Mouse (Mus musculus) forebrain, embryonic 14.5 days (tissue): ENCODE results near the gene Rab3b. TPM values are rescaled to one million over a fixed set of nuclear protein-coding genes. Genes with fewer than 3 reads are reported as not detected.

Experiments used
- ATAC-seq: fragments of 200-750 bp; cut with Nextera tagmentation; 2 replicates; pipeline ENCODE4 v1.8.0; 2017; ENCODE audit warnings: mild to moderate bottlenecking, moderate library complexity
- DNase-seq: peaks from one replicate; pipeline ENCODE4 v3.0.0-alpha.2; 2015; ENCODE audit warnings: low spot score
- H3K27ac ChIP-seq: fragments of 300-500 bp; sonication (generic); 2 replicates; pipeline ENCODE4 v1.5.1; 2014; ENCODE audit warnings: low read depth, mild to moderate bottlenecking, control low read depth, low read length, moderate library complexity
- H3K27me3 ChIP-seq: fragments of 300-500 bp; sonication (generic); replicated peaks from 2 replicates; pipeline ENCODE4 v1.6.1; 2014; ENCODE audit warnings: low read length, control low read depth, mixed read lengths; ENCODE audit not compliant: control insufficient read depth, insufficient read depth
- H3K36me3 ChIP-seq: fragments of 300-500 bp; sonication (generic); 2 replicates; pipeline ENCODE4 v1.6.1; 2014; ENCODE audit warnings: low read length, control low read depth; ENCODE audit not compliant: control insufficient read depth, insufficient read depth
- H3K4me1 ChIP-seq: fragments of 300-500 bp; sonication (generic); 2 replicates; pipeline ENCODE4 v1.6.1; 2014; ENCODE audit warnings: antibody characterized with exemption, low read length, control low read depth; ENCODE audit not compliant: control insufficient read depth, insufficient read depth
- H3K4me2 ChIP-seq: fragments of 300-500 bp; sonication (generic); 2 replicates; pipeline ENCODE4 v1.6.1; 2014; ENCODE audit warnings: mild to moderate bottlenecking, control low read depth, low read length
- H3K4me3 ChIP-seq: fragments of 300-500 bp; sonication (generic); 2 replicates; pipeline ENCODE4 v1.5.1; 2014; ENCODE audit warnings: low read depth, low read length, control low read depth
- H3K9ac ChIP-seq: fragments of 300-500 bp; sonication (generic); 2 replicates; pipeline ENCODE4 v1.6.1; 2014; ENCODE audit warnings: mild to moderate bottlenecking, low read length, control low read depth, moderate library complexity
- H3K9me3 ChIP-seq: fragments of 300-500 bp; sonication (generic); replicated peaks from 2 replicates; pipeline ENCODE4 v1.6.1; 2016; ENCODE audit warnings: low read length, control low read depth, mixed read lengths; ENCODE audit not compliant: control insufficient read depth
- WGBS: fragments of 180-500 bp; shearing (Covaris S2); extraction: QIAGEN DNeasy Blood & Tissue Kit; methylation state at CpG from one replicate; pipeline ENCODE4 v1.1.7; 2014; 5-methylcytosine and 5-hydroxymethylcytosine counted together
- polyA plus RNA-seq: library from polyadenylated mRNA; unstranded; fragments of >200 nt; fragmentation: Nextera tagmentation; extraction: Ambion mirVana; gene quantifications from 2 replicates; pipeline ENCODE4 v1.2.1, GENCODE M21; 2014

Rab3b gene
- polyA plus RNA-seq, 1 experiment from 2014 or later, result 79.7 TPM

GRCm38 (mm10) chr4:108951663-108952062 is 72.8 kb downstream of the Rab3b start:
- ATAC-seq (no peak), DNase-seq (no peak)
- Histone ChIP-seq H3K9ac (no peak overlapping the region), H3K27ac (no peak overlapping the region), H3K9me3 (no peaks in the 10 kb centered on the region), H3K27me3 (no peaks in the 10 kb centered on the region), H3K36me3 (no peaks in the 10 kb centered on the region), H3K4me3 (no peak overlapping the region), H3K4me1 (no peaks in the 10 kb centered on the region), H3K4me2 (no peak overlapping the region)
- 88% methylated on average over 4 of the region's 4 CpGs for WGBS

DNA sequence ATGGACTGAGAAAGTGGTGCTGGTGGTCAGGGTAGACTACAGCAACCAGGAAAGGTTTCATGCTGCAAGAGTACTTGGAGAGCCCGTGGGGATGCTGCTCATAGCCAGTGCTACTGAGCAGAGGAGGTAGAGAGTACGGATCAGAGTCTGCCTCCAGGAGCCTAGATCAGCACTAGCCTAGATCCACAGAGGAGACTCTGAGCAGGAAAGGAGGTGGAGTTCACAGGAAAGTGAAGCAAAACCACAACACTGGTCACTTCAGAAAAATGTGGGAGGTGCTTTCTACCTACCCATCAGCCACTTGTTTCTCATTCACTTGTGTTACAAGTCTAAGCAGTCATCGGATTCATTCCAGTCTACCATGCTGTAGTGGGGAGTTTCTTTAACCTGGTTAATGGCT is 80.8 kb downstream of the Rab3b start:
- H3K27ac ChIP-seq, result no peak overlapping the region
- no peak overlapping the region for H3K4me3 ChIP-seq
- ATAC-seq (no peak), DNase-seq (no peak)
- 86% methylated on average over 3 of the region's 3 CpGs for WGBS
- no peak overlapping the region for H3K4me2 ChIP-seq
- no peak overlapping the region for H3K9ac ChIP-seq
- no peaks in the 10 kb centered on the region for H3K9me3 ChIP-seq
- no peaks in the 10 kb centered on the region for H3K27me3 ChIP-seq
- no peaks in the 10 kb centered on the region for H3K36me3 ChIP-seq
- no peaks in the 10 kb centered on the region for H3K4me1 ChIP-seq

DNA sequence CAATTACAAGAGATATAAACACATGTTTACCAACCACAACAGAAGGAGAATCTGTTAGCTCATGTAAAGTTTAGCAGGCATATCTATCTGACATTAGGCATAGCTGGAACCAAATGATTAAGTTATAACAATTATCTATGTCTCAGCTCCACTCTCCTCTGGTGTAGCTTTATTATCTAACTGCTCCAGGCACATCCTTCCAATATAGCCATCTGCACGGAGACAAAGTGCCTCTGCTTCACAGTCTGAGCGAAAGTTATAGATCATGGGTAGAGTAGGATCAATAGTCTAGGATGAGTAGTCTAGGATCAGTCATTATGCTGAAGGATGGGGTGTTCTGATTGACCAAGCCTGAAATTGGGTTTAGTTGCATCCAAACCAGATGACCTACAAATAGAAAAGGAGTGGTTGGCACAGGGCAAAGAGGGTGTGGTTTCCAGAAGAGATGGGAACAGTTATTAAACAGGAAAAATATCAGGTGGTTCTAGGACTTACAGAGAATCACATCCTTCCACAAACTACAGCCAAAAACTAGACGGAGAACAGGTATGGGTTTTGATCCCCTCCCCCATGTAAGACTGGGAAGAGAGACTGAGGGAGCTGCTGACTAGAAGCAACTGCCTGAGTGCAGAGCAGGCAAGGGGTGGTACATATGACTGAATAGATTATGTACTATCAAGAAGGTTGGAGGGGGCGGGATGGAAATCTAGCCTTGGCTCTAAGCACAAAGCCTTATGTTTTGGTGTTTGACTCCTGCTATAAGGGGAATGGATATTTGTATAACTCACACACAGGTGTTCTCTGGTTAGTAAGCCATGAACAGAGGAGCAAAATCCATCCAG is 82.0 kb downstream of the Rab3b start:
- Histone ChIP-seq H3K9me3 (no peaks in the 10 kb centered on the region), H3K36me3 (no peaks in the 10 kb centered on the region), H3K9ac (no peak overlapping the region), H3K4me1 (no peaks in the 10 kb centered on the region), H3K27ac (no peak overlapping the region), H3K27me3 (no peaks in the 10 kb centered on the region), H3K4me3 (no peak overlapping the region), H3K4me2 (no peak overlapping the region)
- WGBS, result 84% methylated on average over 4 of the region's 4 CpGs
- DNase-seq (no peak), ATAC-seq (no peak)

DNA sequence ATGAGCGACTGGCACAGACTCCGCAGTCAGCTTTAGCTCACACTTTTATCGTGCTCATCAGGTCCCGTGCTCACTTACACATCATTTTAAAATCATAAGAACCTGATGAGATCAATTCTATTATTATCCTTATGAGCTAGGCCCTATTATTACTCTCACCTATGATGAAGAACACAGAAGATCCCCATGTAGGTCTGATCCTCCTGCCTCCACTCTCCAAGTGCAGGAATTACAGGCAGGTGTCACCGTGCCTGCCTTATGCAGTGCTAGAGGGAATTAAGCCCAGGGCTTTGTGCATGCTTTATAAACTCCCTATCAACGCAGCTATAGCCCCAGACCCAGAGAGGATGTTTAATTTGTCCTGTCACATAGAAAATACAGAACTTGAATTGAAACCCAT is 84.2 kb downstream of the Rab3b start:
- Histone ChIP-seq H3K4me2 (no peak overlapping the region), H3K4me3 (no peak overlapping the region), H3K36me3 (no peaks in the 10 kb centered on the region), H3K27me3 (no peaks in the 10 kb centered on the region), H3K9ac (no peak overlapping the region), H3K27ac (no peak overlapping the region), H3K9me3 (no peaks in the 10 kb centered on the region), H3K4me1 (no peaks in the 10 kb centered on the region)
- ATAC-seq (no peak), DNase-seq (no peak)
- 88% methylated on average over 6 of the region's 6 CpGs for WGBS

DNA sequence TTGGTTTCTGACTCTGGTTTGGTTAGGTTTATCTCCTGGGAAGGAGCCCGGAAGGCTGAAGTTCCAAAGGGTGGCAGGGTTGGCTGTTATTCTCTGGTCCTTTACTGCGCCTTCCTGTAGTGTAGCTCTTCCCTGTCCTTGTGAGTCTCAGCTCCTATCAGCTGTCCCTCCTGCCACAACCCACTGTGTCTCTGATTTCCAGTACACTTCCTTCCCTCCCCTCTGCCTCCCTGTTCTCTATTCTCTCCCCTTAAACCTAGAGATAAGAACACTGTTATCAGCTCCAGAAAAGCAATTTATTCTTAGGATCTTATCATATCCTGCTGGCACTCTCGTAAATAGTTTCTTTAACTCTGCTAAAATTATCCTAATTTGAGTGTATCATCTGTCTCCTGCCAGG is 90.7 kb downstream of the Rab3b start:
- H3K9ac ChIP-seq, result no peak overlapping the region
- no peak for ATAC-seq

GRCm38 (mm10) chr4:108971054-108971453 is 92.2 kb downstream of the Rab3b start:
- ATAC-seq, result no peak
- Histone ChIP-seq H3K36me3 (no peaks in the 10 kb centered on the region), H3K4me3 (no peak overlapping the region), H3K4me1 (no peaks in the 10 kb centered on the region), H3K27ac (no peak overlapping the region), H3K27me3 (no peaks in the 10 kb centered on the region), H3K4me2 (no peak overlapping the region), H3K9ac (no peak overlapping the region), H3K9me3 (no peaks in the 10 kb centered on the region)
- DNase-seq, result no peak
- WGBS, result 86% methylated on average over 5 of the region's 5 CpGs

More for the DNA sequence above, 90.7 kb downstream of the Rab3b start:
- Histone ChIP-seq H3K27me3 (no peaks in the 10 kb centered on the region), H3K4me3 (no peak overlapping the region), H3K4me1 (no peaks in the 10 kb centered on the region), H3K9me3 (no peaks in the 10 kb centered on the region), H3K36me3 (no peaks in the 10 kb centered on the region), H3K27ac (no peak overlapping the region), H3K4me2 (no peak overlapping the region)
- DNase-seq, result no peak
- WGBS, result 90% methylated on average over 3 of the region's 3 CpGs

GRCm38 (mm10) chr4:108976458-108977071 is 97.7 kb downstream of the Rab3b start:
- no peaks in the 10 kb centered on the region for H3K27me3 ChIP-seq
- ATAC-seq (no peak), DNase-seq (peak; percentile 85)
- no peak overlapping the region for H3K4me2 ChIP-seq
- no peak overlapping the region for H3K27ac ChIP-seq
- WGBS, result 48% methylated on average over 6 of the region's 6 CpGs
- no peak overlapping the region for H3K9ac ChIP-seq
- H3K36me3 ChIP-seq, result no peaks in the 10 kb centered on the region
- no peaks in the 10 kb centered on the region for H3K9me3 ChIP-seq
- H3K4me1 ChIP-seq, result no peaks in the 10 kb centered on the region
- no peak overlapping the region for H3K4me3 ChIP-seq

DNA sequence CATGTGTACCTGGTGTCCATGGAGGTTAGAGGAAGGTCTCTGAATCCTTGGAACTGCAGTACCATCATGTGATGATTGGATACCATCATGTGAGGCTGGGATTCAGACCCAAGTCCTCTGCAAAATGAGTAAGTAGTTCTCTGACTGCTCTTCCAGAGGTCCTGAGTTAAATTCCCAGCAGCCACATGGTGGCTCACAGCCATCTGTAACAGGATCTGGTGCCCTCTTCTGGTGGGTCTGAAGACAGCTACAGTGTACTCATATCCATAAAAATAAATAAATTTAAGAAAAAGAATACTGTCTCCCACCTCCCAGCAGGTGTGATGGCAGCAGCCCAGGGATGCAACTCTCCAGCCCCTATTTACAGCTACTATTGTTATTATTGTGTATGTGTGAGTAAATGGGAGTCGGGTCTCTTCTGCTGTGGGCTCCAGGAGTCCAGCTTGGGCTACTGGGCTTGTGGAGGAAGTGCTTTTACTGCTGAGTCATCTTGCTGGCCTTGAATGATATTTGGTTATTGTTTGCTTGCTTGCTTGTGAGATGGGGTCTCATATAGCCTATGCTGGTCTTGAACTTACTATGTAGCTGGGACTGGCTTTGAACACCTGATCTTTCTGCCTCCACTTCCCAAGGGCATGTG is 108.1 kb downstream of the Rab3b start:
- no peak overlapping the region for H3K4me2 ChIP-seq
- H3K27me3 ChIP-seq, result 0 out of 2 replicates have a peak, but pooled peaks cover 2% of the 10 kb centered on the region
- no peaks in the 10 kb centered on the region for H3K4me1 ChIP-seq
- no peak for DNase-seq
- no peak overlapping the region for H3K27ac ChIP-seq
- ATAC-seq, result no peak
- WGBS, result 71% methylated on average over 1 of the region's 1 CpGs
- no peak overlapping the region for H3K4me3 ChIP-seq
- no peak overlapping the region for H3K9ac ChIP-seq
- H3K9me3 ChIP-seq, result no peaks in the 10 kb centered on the region
- H3K36me3 ChIP-seq, result no peaks in the 10 kb centered on the region

DNA sequence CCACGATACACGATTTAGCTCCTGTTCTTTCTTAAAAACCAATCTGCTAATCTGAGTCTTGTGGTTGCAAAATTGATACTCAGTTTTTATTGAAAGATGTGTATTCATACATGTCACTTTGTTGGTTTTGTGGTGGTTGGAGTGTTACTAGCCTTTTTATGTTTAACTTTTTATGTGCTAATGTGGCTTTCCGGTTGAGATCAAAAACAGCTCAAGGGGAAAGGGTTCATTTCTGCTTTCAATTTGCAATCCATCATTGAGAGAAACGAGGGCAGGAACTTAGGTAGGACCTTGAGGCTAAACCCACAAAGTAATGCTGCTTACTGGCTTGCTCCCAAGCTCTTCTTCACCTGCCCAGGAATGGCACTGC is 108.6 kb downstream of the Rab3b start:
- H3K27me3 ChIP-seq, result 0 out of 2 replicates have a peak, but pooled peaks cover 2% of the 10 kb centered on the region
- no peak overlapping the region for H3K9ac ChIP-seq
- no peaks in the 10 kb centered on the region for H3K9me3 ChIP-seq
- no peaks in the 10 kb centered on the region for H3K36me3 ChIP-seq
- no peak overlapping the region for H3K4me3 ChIP-seq
- H3K4me1 ChIP-seq, result no peaks in the 10 kb centered on the region
- DNase-seq (no peak), ATAC-seq (no peak)
- H3K27ac ChIP-seq, result no peak overlapping the region
- H3K4me2 ChIP-seq, result no peak overlapping the region
- WGBS, result 89% methylated on average over 4 of the region's 4 CpGs
